Mouse (Mus musculus) G1E (cell line): ENCODE measurements at regions not wholly inside any gene's neighbourhood (a gene's known extent, or its start where the extent isn't known, plus 50 kb on each side); places are given as distances from the start of the nearest gene placed in this dataset.

ENCODE experiments used
- CTCF ChIP-seq: IDR thresholded peaks from 2 replicates; pipeline ENCODE4 v1.5.1; 2012; ENCODE audit warnings: low read depth, low read length, inconsistent platforms, mixed read lengths
- GATA2 ChIP-seq: IDR thresholded peaks from 2 replicates; pipeline ENCODE4 v1.6.1; 2012; ENCODE audit warnings: low read depth, low read length, inconsistent platforms, borderline replicate concordance

- no peak for TF ChIP-seq CTCF
- no peak for TF ChIP-seq GATA2
Measured at GRCm38 (mm10) chr15:25026351-25026750, 387.2 kb downstream of the Basp1 start.
